Mouse (Mus musculus): ENCODE measurements at regions not wholly inside any gene's neighbourhood (a gene's known extent, or its start where the extent isn't known, plus 50 kb on each side); places are given as distances from the start of the nearest gene placed in this dataset.
A peak's percentile ranks its signal among the peaks of the same experiment; 100 is the strongest.

DNA sequence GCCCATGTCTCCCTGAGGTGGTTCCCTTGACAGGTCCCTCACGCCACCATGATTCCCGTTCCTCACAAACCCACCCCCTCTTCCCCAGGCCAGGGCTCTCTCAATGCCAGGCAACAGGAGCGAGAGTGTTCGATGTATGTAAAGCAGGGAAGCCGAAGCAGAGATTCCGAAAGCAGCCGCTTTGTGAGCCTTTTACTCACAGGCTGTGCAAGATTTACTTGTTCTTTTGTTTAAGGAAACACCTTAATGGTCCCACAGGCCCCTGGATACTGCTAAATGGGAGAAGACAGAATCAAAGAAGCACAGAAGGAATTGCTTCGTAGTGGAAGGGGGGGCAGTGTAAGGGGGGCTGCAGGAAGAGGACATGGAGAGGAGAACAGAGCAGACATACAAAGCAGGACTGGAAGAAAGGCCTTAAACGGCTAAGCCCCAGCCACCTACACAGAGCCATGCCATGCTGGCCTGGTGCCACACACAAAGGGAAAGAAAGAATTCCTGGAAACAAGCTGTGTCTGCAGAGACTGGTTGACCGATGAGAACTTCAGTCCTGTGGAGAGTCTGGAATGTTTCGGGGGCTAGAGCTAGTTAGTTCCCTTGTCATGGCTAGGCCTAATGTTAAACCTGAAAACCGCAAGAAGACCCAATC is 270.1 kb upstream of the Sdk2 start:
- DNase-seq (ENCODE audit: low spot score in 2 of 2), result no peak

DNA sequence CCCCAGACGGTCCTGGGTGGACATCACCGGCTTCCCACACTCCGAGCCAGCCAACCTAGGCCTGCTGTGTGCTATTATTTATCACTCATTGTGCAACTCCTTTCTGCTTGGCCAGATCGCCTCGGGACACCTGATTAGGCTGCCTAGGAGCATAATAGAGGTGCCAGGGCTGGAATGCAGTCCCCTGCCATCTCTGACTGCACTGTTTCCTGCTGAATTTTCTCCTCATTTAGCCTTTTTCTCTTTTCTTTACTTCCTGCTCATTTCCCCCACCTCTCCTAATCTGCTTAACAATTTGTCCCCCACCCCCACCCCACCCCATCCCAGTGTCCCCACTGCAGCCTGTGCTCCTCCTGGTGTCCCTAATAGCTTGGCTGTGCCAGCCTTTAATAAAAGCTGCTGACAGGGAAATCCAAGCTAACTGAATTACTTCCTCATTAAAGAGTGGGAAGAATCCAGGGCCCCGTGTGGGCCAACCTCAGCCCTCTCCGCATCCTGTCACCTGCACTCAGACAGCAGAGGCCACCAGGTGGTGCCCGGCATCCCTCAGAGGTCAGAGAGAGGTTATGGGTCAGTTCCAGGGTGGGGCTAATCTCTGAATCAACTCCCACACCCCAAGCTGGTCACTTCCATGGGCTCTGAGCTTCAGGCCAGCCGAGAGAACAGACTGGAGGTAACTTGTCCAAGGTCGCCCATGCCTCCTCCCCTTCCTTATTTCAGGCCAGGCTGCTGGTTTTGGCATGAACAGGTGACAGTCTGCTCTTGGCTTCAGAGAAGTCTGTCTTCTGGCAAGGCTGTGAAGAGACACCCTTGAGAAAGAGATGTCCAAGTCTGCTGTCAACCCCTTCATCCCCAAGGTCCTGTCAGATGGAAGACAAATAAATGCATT is 269.3 kb upstream of the Sdk2 start:
- DNase-seq (ENCODE audit: low spot score in 2 of 2), result no peak

DNA sequence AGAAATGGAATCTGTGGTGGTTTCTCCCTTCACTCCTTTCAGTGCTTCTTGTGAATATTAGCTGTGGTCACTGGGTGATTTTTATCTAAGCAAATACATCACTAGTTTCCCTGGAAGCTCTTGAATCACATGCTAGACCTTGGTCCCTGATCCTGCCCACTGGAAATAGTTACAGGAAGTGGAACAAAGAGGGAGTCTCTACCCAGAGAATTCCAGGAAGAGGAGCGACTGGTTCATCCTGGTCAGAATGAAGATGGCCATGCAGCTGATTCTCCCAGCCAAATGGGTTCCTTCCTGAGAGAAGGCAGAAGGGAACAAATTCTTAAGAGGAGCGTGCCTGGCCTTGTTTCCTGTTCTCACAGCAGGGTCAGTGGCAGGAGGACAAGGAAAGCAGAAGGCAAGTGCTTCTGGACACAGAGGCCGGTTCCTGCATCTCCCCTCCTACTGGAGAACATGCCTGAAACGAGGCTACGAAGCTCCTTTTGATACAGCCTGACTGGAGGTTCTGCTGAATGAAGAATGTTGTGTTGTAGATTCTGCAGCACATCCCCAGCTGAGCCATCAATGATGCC is 264.8 kb upstream of the Sdk2 start:
- no peak for DNase-seq (ENCODE audit: low spot score in 2 of 2)

DNA sequence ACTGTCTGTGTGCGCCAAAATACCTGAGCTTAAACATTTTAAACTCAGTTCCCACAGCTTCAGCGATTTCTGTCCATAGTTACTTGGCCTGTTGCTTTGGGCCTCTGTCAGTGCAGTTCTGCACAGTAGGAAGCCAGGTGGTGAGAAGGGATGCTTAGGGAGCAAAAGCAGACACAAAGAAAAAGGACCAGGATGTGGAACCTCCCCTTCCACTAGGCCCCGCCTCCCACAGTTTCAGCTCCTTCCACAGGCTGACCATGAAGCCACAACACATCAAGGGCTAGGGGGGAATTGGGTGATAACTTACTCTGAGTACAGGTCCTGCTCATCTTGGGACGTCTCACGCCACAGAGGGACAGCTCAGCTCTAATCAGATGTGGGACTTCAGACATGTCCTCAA is 263.5 kb upstream of the Sdk2 start:
- no peak for DNase-seq (ENCODE audit: low spot score in 2 of 2)

- no peak for DNase-seq (ENCODE audit: low spot score in 2 of 2)
Observed at GRCm38 (mm10) chr11:114322627-114323026, 255.8 kb upstream of the Sdk2 start.

- DNase-seq (ENCODE audit: low spot score in 2 of 2), result no peak
Observed at GRCm38 (mm10) chr11:114321974-114322373, 255.1 kb upstream of the Sdk2 start.

- no peak for DNase-seq (ENCODE audit: low spot score in 2 of 2)
Observed at GRCm38 (mm10) chr11:114321527-114321926, 254.7 kb upstream of the Sdk2 start.

DNA sequence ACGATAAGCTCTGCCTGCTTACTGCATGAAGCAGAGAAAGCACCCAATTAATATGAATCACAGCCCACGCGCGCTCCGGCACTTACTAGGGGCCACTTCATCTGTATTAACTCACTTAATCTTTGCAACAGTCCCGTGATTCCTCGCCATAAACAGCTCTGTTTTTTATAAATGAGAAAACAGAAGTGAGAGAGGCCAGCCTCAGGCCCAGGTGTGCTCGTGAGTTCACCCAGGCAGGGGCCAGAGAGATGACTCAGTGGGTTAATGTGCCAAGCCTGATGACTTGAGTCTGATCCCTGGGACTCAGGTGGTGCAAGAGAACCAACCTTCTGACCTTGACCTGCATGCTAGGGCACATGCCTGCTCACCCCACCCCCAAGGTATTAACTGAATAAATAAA is 248.4 kb upstream of the Sdk2 start:
- DNase-seq (ENCODE audit: low spot score in 2 of 2), result no peak

- no peak for DNase-seq (ENCODE audit: low spot score in 2 of 2)
Observed at GRCm38 (mm10) chr11:114313652-114314051, 246.8 kb upstream of the Sdk2 start.

- no peak for DNase-seq (ENCODE audit: low spot score in 2 of 2)
Observed at GRCm38 (mm10) chr11:114311640-114312039, 244.8 kb upstream of the Sdk2 start.

- no peak for DNase-seq (ENCODE audit: low spot score in 2 of 2)
Observed at GRCm38 (mm10) chr11:114303636-114304354, 236.9 kb upstream of the Sdk2 start.

- DNase-seq (ENCODE audit: low spot score in 2 of 2), result no peak
Observed at GRCm38 (mm10) chr11:114300611-114301319, 233.9 kb upstream of the Sdk2 start.

- no peak for DNase-seq (ENCODE audit: low spot score in 2 of 2)
Observed at GRCm38 (mm10) chr11:114296816-114297334, 230.0 kb upstream of the Sdk2 start.

GRCm38 (mm10) chr11:114294511-114295250 is 227.8 kb upstream of the Sdk2 start:
- DNase-seq (ENCODE audit: low spot score in 2 of 2), result no peak

DNA sequence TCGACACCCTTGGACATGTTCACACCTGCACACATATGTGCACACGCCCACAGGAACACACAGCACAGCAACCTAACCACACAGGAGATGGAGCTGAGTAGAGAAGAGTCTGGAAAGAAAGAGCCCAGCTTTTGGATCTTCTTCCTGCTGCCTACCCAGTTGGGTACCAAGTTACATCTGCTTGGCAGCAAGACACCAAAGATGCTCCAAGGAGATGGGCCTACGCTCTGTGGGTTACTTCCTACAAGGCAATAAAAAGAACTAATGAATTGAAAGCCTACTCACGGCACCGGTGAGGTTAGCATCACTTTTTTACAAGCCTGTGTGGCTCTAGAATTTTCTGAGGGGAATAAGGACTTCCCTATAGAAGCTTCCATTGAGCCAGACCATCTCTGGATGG is 224.4 kb upstream of the Sdk2 start:
- DNase-seq (ENCODE audit: low spot score in 2 of 2), result no peak

DNA sequence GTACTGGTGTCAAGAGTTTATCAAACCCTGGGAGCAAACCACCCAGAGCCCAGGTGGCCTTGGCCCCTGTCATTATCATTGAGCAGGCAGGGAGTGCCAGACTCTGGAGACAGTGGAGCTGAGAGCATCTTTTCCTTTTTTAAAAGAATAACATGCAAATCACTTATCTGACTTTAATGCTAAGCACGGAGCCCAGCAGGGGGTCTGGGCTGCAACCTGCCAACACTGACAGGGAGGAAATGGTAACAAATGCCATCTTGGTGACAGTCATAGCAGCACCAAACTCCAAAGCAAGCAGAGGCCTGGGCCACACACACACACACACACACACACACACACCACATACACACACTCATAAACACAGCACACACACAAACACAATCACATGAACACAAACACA is 223.1 kb upstream of the Sdk2 start:
- no peak for DNase-seq (ENCODE audit: low spot score in 2 of 2)

DNA sequence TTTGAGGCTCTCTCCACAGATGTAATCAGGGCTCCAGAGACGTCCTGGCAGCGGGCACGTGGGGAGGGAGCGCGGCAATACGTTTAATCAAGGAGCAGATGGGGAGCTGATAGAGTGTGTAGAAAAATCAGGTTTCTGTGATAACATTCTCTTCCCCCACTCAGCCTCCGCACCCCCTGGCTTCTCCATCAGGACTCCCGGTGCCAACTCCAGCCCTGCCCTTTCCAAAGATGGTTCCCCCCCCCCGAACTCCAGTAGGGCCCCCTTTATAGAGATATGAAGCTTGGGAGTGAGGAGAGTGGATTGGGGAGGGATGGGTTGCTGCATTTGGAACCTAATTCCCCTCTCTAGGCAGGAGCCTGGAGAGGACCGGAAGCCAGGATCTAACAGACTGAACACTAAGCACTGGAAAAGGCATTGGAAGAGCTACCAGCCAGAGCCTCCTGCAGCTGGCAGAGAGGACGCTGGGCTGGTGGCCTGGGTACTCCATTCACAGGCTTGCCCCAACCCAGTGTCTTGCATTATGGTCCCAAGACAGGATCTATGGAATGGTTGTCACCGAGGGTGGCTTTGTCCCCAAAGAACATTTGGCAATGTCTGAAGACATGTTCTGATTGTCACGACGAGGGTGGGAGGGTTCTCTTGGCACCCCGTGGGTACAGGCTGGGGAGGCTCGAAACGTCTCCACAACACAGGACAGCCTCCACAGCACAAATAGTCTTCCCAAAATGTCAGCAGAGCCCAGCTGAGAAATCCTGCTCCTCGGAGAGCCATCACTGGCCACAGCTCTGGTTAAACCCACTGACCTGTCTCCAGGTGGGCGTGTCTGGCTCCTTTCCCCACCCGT is 218.2 kb upstream of the Sdk2 start:
- no peak for DNase-seq (ENCODE audit: low spot score in 2 of 2)

GRCm38 (mm10) chr11:114283208-114283607 is 216.4 kb upstream of the Sdk2 start:
- peak; percentile 38 to 43 for DNase-seq (ENCODE audit: low spot score in 2 of 2)

DNA sequence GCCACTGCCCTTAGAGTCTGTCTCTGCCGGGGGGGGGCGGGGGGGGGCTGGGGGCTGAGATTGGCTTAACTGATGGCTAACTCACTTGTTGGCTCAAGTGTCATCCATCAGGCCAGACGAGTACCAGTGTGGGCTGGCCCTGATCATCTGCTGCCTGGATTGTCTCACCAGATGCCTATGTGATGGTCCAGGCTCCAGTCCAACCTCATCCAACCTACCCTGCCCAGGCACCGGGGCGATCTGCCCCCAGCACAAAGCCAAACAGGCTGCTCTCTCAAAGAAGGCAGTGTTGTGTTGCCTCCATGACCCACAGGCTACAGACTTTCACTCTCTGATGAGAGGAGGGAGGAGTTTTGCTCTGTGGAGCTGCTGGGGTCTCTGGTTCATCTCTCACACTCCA is 215.7 kb upstream of the Sdk2 start:
- DNase-seq (ENCODE audit: low spot score in 2 of 2), result no peak

All from adrenal gland, adult 18-20 months (tissue).